Mouse (Mus musculus) limb, embryonic 14.5 days (tissue): Measurements from ENCODE around the gene Hoxb2. TPM values are rescaled to one million over a fixed set of nuclear protein-coding genes. Genes with fewer than 3 reads are reported as not detected.

Experiments used
- ATAC-seq: fragments of 200-750 bp; cut with Nextera tagmentation; 2 replicates; pipeline ENCODE4 v1.8.0; 2017; ENCODE audit warnings: low read depth, moderate number of reproducible peaks, moderate TSS enrichment; ENCODE audit not compliant: low FRiP score
- DNase-seq: peaks from one replicate; pipeline ENCODE4 v3.0.0-alpha.2; 2015; ENCODE audit warnings: low spot score
- H3K27ac ChIP-seq: fragments of 300-500 bp; sonication (generic); replicated peaks from 2 replicates; pipeline ENCODE4 v1.5.1; 2014; ENCODE audit warnings: low read depth, mild to moderate bottlenecking, low read length, moderate library complexity, mixed read lengths
- H3K27me3 ChIP-seq: fragments of 300-500 bp; sonication (generic); 2 replicates; pipeline ENCODE4 v1.6.1; 2014; ENCODE audit warnings: low read length, mixed read lengths; ENCODE audit not compliant: control insufficient read depth, insufficient read depth
- H3K36me3 ChIP-seq: fragments of 300-500 bp; sonication (generic); 2 replicates; pipeline ENCODE4 v1.6.1; 2014; ENCODE audit warnings: mild to moderate bottlenecking, low read length, moderate library complexity, mixed read lengths; ENCODE audit not compliant: control insufficient read depth, insufficient read depth
- H3K4me1 ChIP-seq: fragments of 300-500 bp; sonication (generic); 2 replicates; pipeline ENCODE4 v1.6.1; 2014; ENCODE audit warnings: antibody characterized with exemption, low read length, mixed read lengths; ENCODE audit not compliant: control insufficient read depth, insufficient read depth
- H3K4me2 ChIP-seq: fragments of 300-500 bp; sonication (generic); replicated peaks from 2 replicates; pipeline ENCODE4 v1.6.1; 2014; ENCODE audit warnings: low read depth, mild to moderate bottlenecking, low read length, moderate library complexity; ENCODE audit not compliant: severe bottlenecking
- H3K4me3 ChIP-seq: fragments of 300-500 bp; sonication (generic); replicated peaks from 2 replicates; pipeline ENCODE4 v1.5.1; 2014; ENCODE audit warnings: low read length
- H3K9ac ChIP-seq: fragments of 300-500 bp; sonication (generic); 2 replicates; pipeline ENCODE4 v1.6.1; 2014; ENCODE audit warnings: mild to moderate bottlenecking, low read depth, low read length, moderate library complexity; ENCODE audit not compliant: severe bottlenecking
- H3K9me3 ChIP-seq: fragments of 300-500 bp; sonication (generic); 2 replicates; pipeline ENCODE4 v1.6.1; 2016; ENCODE audit warnings: low read length; ENCODE audit not compliant: control insufficient read depth
- POLR2A ChIP-seq: fragments of 200-500 bp; IDR thresholded peaks from 2 replicates; pipeline ENCODE4 v1.8.0; 2012; ENCODE audit warnings: inconsistent platforms, mild to moderate bottlenecking, moderate library complexity, borderline replicate concordance; ENCODE audit not compliant: insufficient read depth, insufficient read length; ENCODE audit errors: extremely low read depth
- WGBS: fragments of 180-500 bp; shearing (Covaris S2); extraction: QIAGEN DNeasy Blood & Tissue Kit; methylation state at CpG from one replicate; pipeline ENCODE4 v1.1.7; 2014; 5-methylcytosine and 5-hydroxymethylcytosine counted together
- polyA plus RNA-seq, 2 experiments: library from polyadenylated mRNA; depleted of rRNA in 1 of 2; stranded (reverse) in 1 of 2; unstranded in 1 of 2; fragments of >200 nt; fragmentation: Nextera tagmentation in 1 of 2; extraction: Ambion mirVana in 1 of 2; gene quantifications; 2 replicates each; pipeline versions ENCODE4 v1.2.1 to v1.2.3; 2012 to 2014

Gene Hoxb2
- polyA plus RNA-seq, 2 experiments: 5.8 to 9.6 TPM

DNA sequence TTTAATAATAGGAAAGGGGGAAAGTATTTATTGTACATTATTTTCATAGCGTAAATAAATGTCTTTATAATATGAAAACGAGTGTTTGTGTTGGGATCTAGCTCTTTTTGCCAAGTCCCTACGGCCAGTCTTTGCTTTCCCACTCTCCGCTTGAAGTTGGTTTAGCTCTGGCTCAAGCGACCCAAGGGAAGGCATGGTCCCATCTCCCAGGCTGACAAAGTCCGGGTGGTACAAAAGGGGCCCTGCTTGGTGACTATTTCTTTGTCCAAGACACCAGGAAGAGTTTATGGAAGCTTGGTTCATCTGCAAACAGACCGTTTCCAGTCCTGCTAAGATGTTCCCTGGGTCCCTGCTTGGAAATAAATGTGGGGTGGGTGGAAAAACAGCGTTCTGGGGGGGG, 3.6 kb downstream of the Hoxb2 start:
- Histone ChIP-seq H3K4me1 (peaks cover 4% of the 10 kb centered on the region; the same call in 1 of the 2 replicates), H3K27me3 (peaks cover 81% of the 10 kb centered on the region), H3K27ac (no peak overlapping the region), H3K9ac (peak overlapping the region; percentile 18; the same call in 1 of the 2 replicates), H3K4me2 (peak overlapping the region; percentile 51), H3K9me3 (no peaks in the 10 kb centered on the region), H3K4me3 (peak overlapping the region; percentile 32), H3K36me3 (no peaks in the 10 kb centered on the region)
- no peak for ATAC-seq
- 11% methylated on average over 8 of the region's 8 CpGs for WGBS
- TF ChIP-seq POLR2A: no peak
- no peak for DNase-seq

- ATAC-seq: 0 out of 2 replicates have a peak, but pooled peaks have one; percentile 16
- Histone ChIP-seq H3K4me3 (peak overlapping the region; percentile 32), H3K9me3 (no peaks in the 10 kb centered on the region), H3K36me3 (no peaks in the 10 kb centered on the region), H3K27me3 (peaks cover 76% of the 10 kb centered on the region), H3K4me2 (peak overlapping the region; percentile 51), H3K9ac (peak overlapping the region; percentile 18; the same call in 1 of the 2 replicates), H3K27ac (no peak overlapping the region), H3K4me1 (peaks cover 4% of the 10 kb centered on the region; the same call in 1 of the 2 replicates)
- under 1% methylated on average over 25 of the region's 25 CpGs for WGBS
- peak; percentile 56 for DNase-seq
- TF ChIP-seq POLR2A: no peak
These were observed 4.1 kb downstream of the Hoxb2 start for GRCm38 (mm10) chr11:96354376-96354775.

- Histone ChIP-seq H3K9me3 (no peaks in the 10 kb centered on the region), H3K4me3 (peak overlapping the region; percentile 32), H3K36me3 (no peaks in the 10 kb centered on the region), H3K27me3 (peaks cover 72% of the 10 kb centered on the region), H3K4me1 (peaks cover 4% of the 10 kb centered on the region; the same call in 1 of the 2 replicates), H3K27ac (no peak overlapping the region), H3K4me2 (peak overlapping the region; percentile 51), H3K9ac (peak overlapping the region; percentile 18; the same call in 1 of the 2 replicates)
- ATAC-seq (no peak), DNase-seq (no peak)
- WGBS: 9% methylated on average over 9 of the region's 9 CpGs
- no peak for TF ChIP-seq POLR2A
These were observed 4.5 kb downstream of the Hoxb2 start for GRCm38 (mm10) chr11:96354801-96355311.

- Histone ChIP-seq H3K36me3 (no peaks in the 10 kb centered on the region), H3K27ac (no peak overlapping the region), H3K27me3 (peaks cover 72% of the 10 kb centered on the region), H3K4me2 (no peak overlapping the region), H3K9me3 (no peaks in the 10 kb centered on the region), H3K9ac (no peak overlapping the region), H3K4me3 (no peak overlapping the region), H3K4me1 (no peaks in the 10 kb centered on the region)
- TF ChIP-seq POLR2A: no peak
- no peak for ATAC-seq
- DNase-seq: no peak
- 2% methylated on average over 5 of the region's 5 CpGs for WGBS
These were observed 13.5 kb downstream of the Hoxb2 start for GRCm38 (mm10) chr11:96363807-96364206.

DNA sequence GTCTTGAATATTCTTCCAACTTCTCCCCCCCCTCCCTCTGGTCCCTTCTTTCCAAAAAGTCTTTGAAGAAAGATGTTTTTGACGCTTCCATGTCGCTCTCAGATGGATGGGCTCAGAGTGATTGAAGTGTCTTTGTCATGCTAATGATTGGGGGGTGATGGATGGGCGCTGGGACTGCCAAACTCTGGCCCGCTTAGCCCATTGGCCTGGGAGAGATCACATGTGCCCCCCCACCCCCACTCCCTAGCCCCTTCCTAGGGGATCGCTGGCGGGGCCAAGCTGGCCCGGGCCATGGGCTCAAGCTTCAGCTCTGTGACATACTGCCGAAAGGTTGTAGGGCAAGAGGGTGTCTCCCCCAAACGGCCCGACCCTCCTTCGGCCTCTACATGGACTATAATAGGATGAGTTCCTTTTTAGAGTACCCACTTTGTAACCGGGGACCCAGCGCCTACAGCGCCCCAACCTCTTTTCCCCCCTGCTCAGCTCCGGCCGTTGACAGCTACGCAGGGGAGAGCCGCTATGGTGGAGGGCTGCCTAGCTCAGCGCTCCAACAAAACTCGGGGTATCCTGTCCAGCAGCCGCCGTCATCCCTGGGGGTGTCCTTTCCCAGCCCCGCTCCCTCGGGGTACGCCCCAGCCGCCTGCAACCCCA, 15.2 kb downstream of the Hoxb2 start, which contains the start of gene Hoxb1:
Gene Hoxb1 (plus strand): TSS at position 312 of the 651 bp plus-strand sequence.
- WGBS: 5% methylated on average over 23 of the region's 26 CpGs
- H3K27ac ChIP-seq: no peak within 1 kb of the TSS
- H3K4me3 ChIP-seq: 0 out of 2 replicates have a peak within 1 kb of the TSS, but pooled peaks have one; percentile 2
- peak within 1 kb of the TSS; percentile 10; the same call in 1 of the 2 replicates for H3K4me2 ChIP-seq
- no peak within 1 kb of the TSS for H3K9ac ChIP-seq
- no peak for DNase-seq
- no peaks in the 10 kb centered on the region for H3K9me3 ChIP-seq
- no peaks in the 10 kb centered on the region for H3K4me1 ChIP-seq
- no peaks in the 10 kb centered on the region for H3K36me3 ChIP-seq
- H3K27me3 ChIP-seq: peaks cover 89% of the 10 kb centered on the region
- no peak for TF ChIP-seq POLR2A
- ATAC-seq: no peak
